Mouse (Mus musculus) testis, adult 2 months (tissue): ENCODE measurements around the gene Filip1.

Experiments
- CTCF ChIP-seq: fragments of 200-500 bp; IDR thresholded peaks from 2 replicates; pipeline ENCODE4 v1.5.1; 2012; ENCODE audit warnings: low read depth, mild to moderate bottlenecking, inconsistent platforms, low read length, moderate library complexity; ENCODE audit not compliant: control insufficient read depth, insufficient read depth, insufficient replicate concordance
- POLR2A ChIP-seq: fragments of 200-500 bp; IDR thresholded peaks from 2 replicates; pipeline ENCODE4 v1.6.1; 2012; ENCODE audit warnings: low read depth, mild to moderate bottlenecking, inconsistent platforms, low read length, moderate library complexity; ENCODE audit not compliant: control insufficient read depth

GRCm38 (mm10) chr9:79765329-79765728, 247.3 kb downstream of the Filip1 start:
- TF ChIP-seq CTCF (no peak), POLR2A (no peak)
